Mouse (Mus musculus) heart, adult 11 months (tissue): ENCODE measurements at regions not wholly inside any gene's neighbourhood (a gene's known extent, or its start where the extent isn't known, plus 50 kb on each side); places are given as distances from the start of the nearest gene placed in this dataset.

Experiments
- DNase-seq: peaks from one replicate; pipeline ENCODE4 v3.0.0; 2022

GRCm38 (mm10) chr17:3962176-3962575 is 266.1 kb upstream of the Nox3 start:
- DNase-seq, result no peak

GRCm38 (mm10) chr17:3946540-3946939 is 250.5 kb upstream of the Nox3 start:
- DNase-seq, result no peak

GRCm38 (mm10) chr17:3936361-3936760 is 240.3 kb upstream of the Nox3 start:
- no peak for DNase-seq

- no peak for DNase-seq
These were observed 237.1 kb upstream of the Nox3 start for GRCm38 (mm10) chr17:3933208-3933607.

GRCm38 (mm10) chr17:3932071-3932470 is 236.0 kb upstream of the Nox3 start:
- no peak for DNase-seq

GRCm38 (mm10) chr17:3927106-3927505 is 231.0 kb upstream of the Nox3 start:
- no peak for DNase-seq

- no peak for DNase-seq
These were observed 224.2 kb upstream of the Nox3 start for GRCm38 (mm10) chr17:3920282-3920681.

GRCm38 (mm10) chr17:3892826-3893225 is 196.8 kb upstream of the Nox3 start:
- DNase-seq, result no peak

GRCm38 (mm10) chr17:3883146-3883545 is 187.1 kb upstream of the Nox3 start:
- no peak for DNase-seq

GRCm38 (mm10) chr17:3879075-3879474 is 183.0 kb upstream of the Nox3 start:
- no peak for DNase-seq

GRCm38 (mm10) chr17:3869459-3870194 is 173.6 kb upstream of the Nox3 start:
- no peak for DNase-seq

- no peak for DNase-seq
These were observed 166.3 kb upstream of the Nox3 start for GRCm38 (mm10) chr17:3862384-3862783.

- DNase-seq, result no peak
These were observed 140.3 kb upstream of the Nox3 start for GRCm38 (mm10) chr17:3836386-3836785.

- no peak for DNase-seq
These were observed 115.1 kb upstream of the Nox3 start for GRCm38 (mm10) chr17:3811187-3811586.

- no peak for DNase-seq
These were observed 107.4 kb upstream of the Nox3 start for GRCm38 (mm10) chr17:3803507-3803906.

- no peak for DNase-seq
These were observed 96.5 kb upstream of the Nox3 start for GRCm38 (mm10) chr17:3792597-3792996.

- DNase-seq, result no peak
These were observed 86.1 kb upstream of the Nox3 start for GRCm38 (mm10) chr17:3782156-3782555.

GRCm38 (mm10) chr17:3777691-3778090 is 81.6 kb upstream of the Nox3 start:
- DNase-seq, result no peak

GRCm38 (mm10) chr17:3747808-3748335 is 51.8 kb upstream of the Nox3 start:
- peak; percentile 89 for DNase-seq
